Mouse (Mus musculus) left cerebral cortex, adult 2 months (tissue): ENCODE data around the gene Tbx1. TPM values are rescaled to one million over a fixed set of nuclear protein-coding genes. Genes with fewer than 3 reads are reported as not detected.
"Not testable (repeated sequence)": the region's sequence is repeated elsewhere in the genome, so short reads cannot be mapped to it uniquely, and the experiment has no call there.

ENCODE experiments used
- DNase-seq, 2 experiments: peaks; one replicate each; pipeline ENCODE4 v3.0.0; 2021 to 2022; ENCODE audit warnings: low spot score in 2 of 2, mixed read lengths in 1 of 2; ENCODE audit errors: extremely low spot score in 1 of 2
- H3K27ac ChIP-seq: fragments of 200-600 bp; 2 replicates; pipeline ENCODE4 v1.8.1; 2022
- H3K4me3 ChIP-seq: fragments of 200-600 bp; 2 replicates; pipeline ENCODE4 v1.8.1; 2022
- CTCF ChIP-seq: fragments of 200-600 bp; IDR thresholded peaks from 2 replicates; pipeline ENCODE4 v1.8.1; 2022; ENCODE audit warnings: antibody characterized with exemption, mild to moderate bottlenecking, moderate library complexity
- intact Hi-C: fragments of 180-260 bp; cut with DNase I; formaldehyde crosslinking; loops from one replicate; pipeline ENCODE4 v1.15.1; 2025
- total RNA-seq, 2 experiments: library from RNA; stranded (reverse); gene quantifications; 2 replicates each; pipeline ENCODE4 v1.2.3; 2021

Gene Tbx1
- total RNA-seq, 2 experiments from 2014 or later: 1.1 to 2.0 TPM

DNA sequence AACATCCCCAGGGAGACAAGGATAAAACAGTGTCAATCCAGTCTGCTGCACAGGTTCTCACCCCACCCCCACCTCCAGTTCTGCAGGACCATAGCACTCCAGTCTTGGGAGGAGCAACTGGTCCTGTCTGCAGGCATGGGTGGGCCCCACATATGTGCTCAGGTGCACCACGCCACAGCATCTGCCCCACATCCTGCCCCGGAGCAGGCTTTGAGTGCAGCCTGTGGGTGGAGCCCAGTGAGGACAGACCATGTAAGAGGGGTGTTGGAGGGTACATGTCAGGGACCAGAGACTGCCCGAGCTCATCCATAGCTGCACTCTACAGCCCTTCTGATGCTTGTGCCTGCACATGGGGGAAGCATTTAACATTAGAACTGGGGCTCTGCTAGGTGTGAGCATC lies 34.0 kb downstream of the Tbx1 start:
- Histone ChIP-seq H3K27ac (no peak overlapping the region), H3K4me3 (no peak overlapping the region)
- intact Hi-C loops: no loop called here
- no peak for TF ChIP-seq CTCF
- DNase-seq: no peak

DNA sequence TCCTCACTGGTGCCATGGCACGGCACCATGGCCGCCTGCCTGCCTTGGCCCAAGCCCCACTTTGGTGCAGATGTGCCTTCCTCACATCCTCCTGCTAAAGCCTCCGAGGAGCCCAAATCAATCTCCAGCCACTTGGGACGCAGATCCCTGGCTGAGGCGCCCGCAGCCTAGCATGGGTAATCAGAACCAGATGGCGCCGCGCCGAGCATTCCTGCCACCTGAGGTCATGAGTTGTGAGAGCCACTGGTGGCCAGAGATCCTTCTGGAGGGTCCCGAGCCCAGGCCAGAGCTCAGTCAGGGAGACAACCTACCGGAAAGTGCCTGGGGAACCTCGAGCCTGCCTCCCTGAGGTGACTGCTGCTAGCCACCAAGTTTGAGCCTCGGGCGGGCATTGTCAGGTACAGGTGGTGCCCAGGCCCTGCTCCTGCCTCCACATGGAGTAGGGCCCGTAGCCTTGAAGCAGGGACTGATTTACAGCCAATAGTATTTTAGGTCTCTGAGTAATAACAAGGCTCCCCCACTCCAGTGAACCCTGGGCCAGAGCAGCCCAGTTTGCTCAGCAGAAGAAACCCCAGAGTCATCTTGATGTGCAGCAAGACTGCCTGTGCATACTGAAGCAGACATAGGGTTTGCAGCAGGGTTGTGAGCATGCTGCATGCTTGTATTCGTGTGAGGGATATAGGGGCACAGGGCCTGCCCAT lies 35.1 kb downstream of the Tbx1 start:
- Histone ChIP-seq H3K27ac (no peak overlapping the region), H3K4me3 (no peak overlapping the region)
- intact Hi-C loops: no loop called here
- DNase-seq: no peak
- TF ChIP-seq CTCF: no peak

DNA sequence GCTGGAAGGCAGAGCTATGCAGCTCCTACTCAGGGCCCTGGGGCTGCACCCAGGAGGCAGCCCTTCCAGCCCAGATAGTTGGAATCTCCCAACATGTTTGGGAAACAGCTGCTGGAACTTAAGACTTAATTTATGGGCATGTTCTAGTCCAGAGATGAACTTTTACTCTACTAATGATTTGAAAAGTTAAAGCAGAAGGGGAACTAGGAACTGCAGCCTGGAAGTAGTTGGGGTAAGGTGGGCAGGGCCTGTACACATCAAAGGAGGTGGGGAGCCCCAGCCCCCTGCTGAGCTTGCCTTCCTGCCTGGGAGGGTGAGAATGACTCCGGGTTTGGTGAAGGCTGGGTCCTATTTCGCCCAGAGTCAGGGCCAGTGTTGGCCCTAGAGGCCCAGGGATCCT lies 35.8 kb downstream of the Tbx1 start:
- DNase-seq: no peak
- TF ChIP-seq CTCF: no peak
- Histone ChIP-seq H3K27ac (no peak overlapping the region), H3K4me3 (no peak overlapping the region)
- intact Hi-C loops: no loop called here

DNA sequence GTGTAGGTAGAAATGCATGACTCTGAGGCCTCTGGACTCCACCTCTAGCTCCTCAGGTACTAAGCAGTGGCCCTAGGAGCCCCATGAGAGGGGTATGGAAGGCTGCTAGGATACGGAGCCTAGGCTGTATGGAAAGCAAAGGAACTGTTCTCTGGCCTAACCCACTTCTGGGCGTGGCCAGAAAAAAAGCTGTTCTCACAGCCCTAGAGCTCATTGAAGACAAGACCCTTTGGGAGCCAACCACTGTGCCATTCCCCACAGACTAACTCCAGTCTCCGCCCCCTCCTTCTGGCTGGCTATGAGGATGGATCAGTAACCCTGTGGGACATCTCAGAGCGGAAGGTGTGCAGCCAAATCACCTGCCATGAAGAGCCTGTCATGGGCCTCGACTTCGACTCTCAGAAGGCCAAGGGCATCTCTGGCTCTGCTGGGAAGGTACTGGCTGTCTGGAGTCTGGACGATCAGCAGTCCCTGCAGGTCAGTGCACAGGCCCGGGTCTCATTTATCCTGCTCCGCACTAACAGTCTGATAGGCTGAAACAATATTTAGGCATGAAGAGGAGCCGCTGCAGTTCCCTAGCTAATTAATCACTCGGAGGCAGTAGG lies 38.3 kb downstream of the Tbx1 start:
- no peak for DNase-seq
- intact Hi-C loops: no loop called here
- no peak for TF ChIP-seq CTCF
- no peak overlapping the region for H3K4me3 ChIP-seq
- H3K27ac ChIP-seq: no peak overlapping the region

DNA sequence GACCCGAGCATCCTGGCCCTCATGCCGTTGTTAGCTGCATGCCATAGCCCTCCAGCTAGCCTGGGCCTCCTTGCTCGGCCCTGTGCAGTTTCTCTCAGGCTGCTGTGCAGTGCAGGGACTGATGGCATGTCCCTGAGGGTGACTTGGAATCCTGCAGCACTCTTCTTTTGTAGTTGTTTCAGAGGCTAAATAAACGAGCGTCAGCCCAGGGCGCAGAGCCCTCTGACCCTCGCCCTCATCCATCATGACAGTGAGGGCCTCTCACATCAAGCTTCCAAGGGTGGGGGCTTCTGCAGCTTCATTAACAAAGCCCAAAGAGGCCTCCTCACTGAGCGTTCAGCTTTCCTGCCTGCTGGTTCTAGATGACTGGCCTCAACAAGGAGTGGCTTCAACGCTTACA lies 38.9 kb downstream of the Tbx1 start:
- DNase-seq: no peak
- intact Hi-C loops: no loop called here
- no peak overlapping the region for H3K4me3 ChIP-seq
- TF ChIP-seq CTCF: no peak
- no peak overlapping the region for H3K27ac ChIP-seq

DNA sequence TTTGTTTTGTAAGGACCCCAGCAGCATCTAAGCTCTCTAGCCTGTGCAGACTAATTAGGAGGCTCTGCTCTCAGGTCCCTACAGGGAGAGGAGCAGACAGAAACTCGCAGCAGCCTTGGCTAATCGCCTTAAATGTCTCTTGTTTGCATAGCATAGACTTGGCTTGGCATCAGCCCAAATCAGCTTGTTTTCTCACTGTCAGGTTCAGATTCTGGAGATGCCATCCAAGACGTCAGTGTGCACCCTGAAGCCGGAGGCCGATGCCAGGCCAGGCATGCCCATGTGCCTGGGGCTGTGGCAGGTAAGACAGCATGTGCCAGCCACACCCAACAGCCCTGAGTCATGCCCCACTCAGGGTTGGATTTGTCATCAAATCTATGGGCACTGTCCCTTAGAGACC lies 42.6 kb downstream of the Tbx1 start:
- Histone ChIP-seq H3K27ac (no peak overlapping the region), H3K4me3 (no peak overlapping the region)
- no peak for TF ChIP-seq CTCF
- intact Hi-C loops: no loop called here
- DNase-seq: no peak

DNA sequence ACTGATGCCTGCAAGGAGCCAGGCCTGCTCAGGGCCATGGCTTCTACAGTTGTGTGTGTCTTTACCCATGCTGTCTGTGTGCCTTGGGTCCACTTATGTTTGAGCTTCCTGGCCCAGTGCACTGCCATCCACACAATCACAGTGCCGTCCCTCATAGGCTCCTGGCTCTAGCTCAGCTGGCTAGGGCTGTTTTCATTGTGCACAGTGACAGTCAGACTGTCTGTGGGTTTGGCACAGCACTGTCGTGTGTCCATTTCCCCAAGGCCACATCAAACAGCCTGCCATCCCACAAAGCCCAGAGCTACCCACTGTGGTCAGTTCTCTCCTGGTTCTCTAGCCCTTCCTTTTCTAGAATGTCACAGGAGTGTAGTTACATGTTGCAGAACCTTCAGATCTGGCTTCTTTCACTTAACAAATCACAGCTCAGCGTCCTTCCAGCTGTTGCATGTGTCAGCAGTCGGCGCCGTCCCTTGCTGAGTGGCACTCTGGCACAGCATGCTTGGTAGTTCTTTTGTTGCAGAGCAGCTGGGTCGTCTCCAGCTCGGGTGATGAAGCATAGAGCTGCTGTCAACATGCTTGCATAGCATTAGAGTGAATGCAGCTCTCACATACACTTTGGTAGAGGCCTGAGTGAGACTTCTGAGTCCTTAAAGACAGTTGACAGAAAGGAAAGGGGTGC lies 47.2 kb downstream of the Tbx1 start:
- Histone ChIP-seq H3K4me3 (no peak overlapping the region), H3K27ac (no peak overlapping the region)
- TF ChIP-seq CTCF: no peak
- intact Hi-C loops: no loop called here
- no peak for DNase-seq

DNA sequence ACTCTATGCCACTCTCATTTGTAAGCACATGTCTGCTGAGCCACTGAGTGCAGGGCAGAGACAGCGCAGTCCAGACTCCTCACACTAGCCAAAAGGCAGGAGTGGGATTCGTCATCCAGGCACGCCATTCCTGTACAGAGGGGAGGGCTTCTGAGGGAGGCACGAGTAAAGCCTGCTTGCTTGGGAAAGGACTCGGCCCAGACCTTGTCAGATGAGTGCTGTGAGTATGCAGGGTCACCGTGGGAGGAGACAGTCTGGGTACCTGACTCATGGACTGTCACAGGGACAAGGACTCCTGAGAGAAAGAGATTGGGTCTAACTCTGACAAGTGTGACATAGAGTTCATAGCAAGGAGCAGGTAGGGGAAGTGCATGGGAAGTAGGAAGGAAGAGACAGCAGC lies 51.2 kb downstream of the Tbx1 start:
- no peak overlapping the region for H3K27ac ChIP-seq
- intact Hi-C loops: no loop called here
- no peak for TF ChIP-seq CTCF

DNA sequence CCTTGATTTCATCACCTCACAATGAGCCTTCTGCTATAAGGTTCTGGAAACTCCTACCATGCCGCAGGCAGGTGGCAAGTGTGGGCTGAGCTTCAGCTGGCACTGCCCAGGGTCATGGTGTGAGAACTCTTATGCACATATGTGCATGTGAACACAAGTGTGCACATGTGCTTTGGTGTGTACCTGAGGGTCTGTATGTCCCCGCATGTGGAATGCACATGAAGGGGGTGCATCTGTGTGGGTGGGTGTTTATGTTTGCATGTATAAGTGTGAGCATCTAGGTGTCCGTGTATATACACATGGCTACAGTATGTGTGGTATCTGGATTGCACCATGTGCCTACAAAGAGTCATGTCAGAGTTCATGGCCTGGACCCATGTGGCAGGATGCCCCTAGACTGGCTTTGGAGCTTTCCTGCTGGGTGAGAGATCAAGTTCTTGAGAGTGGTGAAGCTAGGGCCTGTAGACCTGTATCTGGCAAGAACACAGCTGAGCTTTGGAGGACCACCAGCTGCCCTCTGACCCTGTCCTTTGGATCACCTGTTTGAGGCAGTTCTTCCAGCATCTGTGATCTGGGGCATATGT lies 53.0 kb downstream of the Tbx1 start:
- Histone ChIP-seq H3K27ac (no peak overlapping the region), H3K4me3 (no peak overlapping the region)
- DNase-seq: no peak
- TF ChIP-seq CTCF: no peak
- intact Hi-C loops: no loop called here

More for the DNA sequence above, 51.2 kb downstream of the Tbx1 start:
- no peak for DNase-seq
- H3K4me3 ChIP-seq: no peak overlapping the region

DNA sequence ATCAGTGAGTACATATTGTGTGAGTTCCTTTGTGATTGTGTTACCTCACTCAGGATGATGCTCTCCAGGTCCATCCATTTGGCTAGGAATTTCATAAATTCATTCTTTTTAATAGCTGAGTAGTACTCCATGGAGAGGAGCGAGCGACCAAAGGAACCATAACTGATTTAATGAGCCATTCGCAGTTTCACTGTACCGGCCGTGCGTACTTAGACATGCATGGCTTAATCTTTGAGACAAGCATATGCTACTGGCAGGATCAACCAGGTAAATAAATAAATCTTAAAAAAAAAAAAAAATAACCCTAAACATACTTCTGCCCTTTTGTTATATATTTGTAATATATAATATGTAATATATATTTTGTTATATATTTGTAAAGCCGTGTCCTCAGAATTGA lies 57.4 kb downstream of the Tbx1 start:
- DNase-seq, intact Hi-C loops, H3K27ac ChIP-seq, H3K4me3 ChIP-seq: not testable (repeated sequence)

Other genes starting within 250 kb of the Tbx1 start
- gene Tango2, start 242.6 kb downstream of the Tbx1 start, total RNA-seq: 100 to 1,000 TPM; 154 to 158 TPM
- 10 to 100 TPM; 39.1 to 50.4 TPM for gene Arvcf, start 242.5 kb downstream of the Tbx1 start, total RNA-seq
- gene Txnrd2, start 164.3 kb downstream of the Tbx1 start, total RNA-seq: 10 to 100 TPM; 18.2 to 22.5 TPM
- 10 to 100 TPM; 87.2 to 87.6 TPM for gene Comt, start 163.8 kb downstream of the Tbx1 start, total RNA-seq
- gene Gnb1l, start 92.0 kb downstream of the Tbx1 start, total RNA-seq: 1 to 10 TPM; 6.0 to 6.5 TPM
- gene Rtl10, start 91.8 kb downstream of the Tbx1 start, total RNA-seq: 10 to 100 TPM in 1 of 2 experiments, 1 to 10 TPM in 1; 7.1 to 10.7 TPM
- gene Gp1bb, start 31.7 kb upstream of the Tbx1 start, total RNA-seq: 1 to 10 TPM; 1.1 to 1.8 TPM
- gene Gm49601, start 35.8 kb upstream of the Tbx1 start, total RNA-seq: 100 to 1,000 TPM; 260 to 297 TPM
- 100 to 1,000 TPM; 801 to 836 TPM for gene Sept5, start 39.3 kb upstream of the Tbx1 start, total RNA-seq
- 10 to 100 TPM; 36.2 to 48.3 TPM for gene Cldn5, start 186.2 kb upstream of the Tbx1 start, total RNA-seq
- gene Ufd1, start 221.1 kb upstream of the Tbx1 start, total RNA-seq: 10 to 100 TPM; 85.5 to 94.7 TPM
- gene Cdc45, start 221.3 kb upstream of the Tbx1 start, total RNA-seq: 1 to 10 TPM; 1.4 to 2.6 TPM
- gene 2510002D24Rik, start 245.9 kb upstream of the Tbx1 start, total RNA-seq: 10 to 100 TPM; 24.7 to 28.3 TPM
- 10 to 100 TPM; 11.4 to 18.9 TPM for gene Gm28539, start 245.9 kb upstream of the Tbx1 start, total RNA-seq